Mouse (Mus musculus) kidney, adult 2 months (tissue): Measurements from ENCODE around the gene Galnt9.

Experiments
- CTCF ChIP-seq: fragments of 200-500 bp; conservative IDR thresholded peaks from 2 replicates; pipeline ENCODE4 v1.5.1; 2011; ENCODE audit warnings: low read depth, mild to moderate bottlenecking, control low read depth, low read length, moderate library complexity, mixed read lengths; ENCODE audit not compliant: insufficient read depth, insufficient read length
- POLR2A ChIP-seq: fragments of 200-500 bp; IDR thresholded peaks from one replicate; pipeline ENCODE4 v1.6.1; 2011; ENCODE audit warnings: low read depth, low read length, control low read depth

DNA sequence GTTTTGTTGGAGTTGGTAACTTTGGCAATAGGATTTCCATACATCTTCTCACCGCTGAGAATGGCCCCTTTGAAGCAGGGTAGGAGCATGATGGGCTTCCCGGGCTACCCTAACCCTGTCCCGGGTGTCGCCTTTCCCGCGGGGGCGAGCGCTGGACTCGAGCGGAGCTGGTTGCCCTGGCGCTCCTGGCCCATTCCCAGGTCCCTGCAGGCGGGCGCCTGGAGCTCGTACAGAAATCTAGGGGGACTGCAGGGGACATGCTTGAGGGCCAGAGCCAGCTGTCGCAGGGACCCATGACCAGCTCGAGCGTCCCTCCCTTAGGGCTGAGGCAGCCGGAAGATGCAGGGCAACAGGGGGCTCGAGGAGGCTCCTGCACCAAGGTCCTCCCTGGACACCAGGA, 84.0 kb downstream of the Galnt9 start:
- TF ChIP-seq POLR2A = no peak
- no peak for TF ChIP-seq CTCF
